Mouse (Mus musculus): ENCODE data around the gene Prdx6b.

The Prdx6b gene

GRCm38 (mm10) chr2:80340537-80340936 is 48.3 kb downstream of the Prdx6b start:
- Histone ChIP-seq H3K27me3 (ENCODE audit: insufficient read depth, low read length) (no peaks in the 10 kb centered on the region), H3K36me3 (ENCODE audit: insufficient read depth, low read length) (peaks cover 87% of the 10 kb centered on the region), H3K4me3 (replicated peaks; ENCODE audit: low read length) (no peak overlapping the region), H3K9me3 (ENCODE audit: low read length) (no peaks in the 10 kb centered on the region), H3K4me1 (replicated peaks; ENCODE audit: low read depth, low read length) (no peaks in the 10 kb centered on the region)
- no peak for TF ChIP-seq POU5F1 (IDR thresholded peaks at IDR 0.05; ENCODE audit: borderline replicate concordance, low read length)
- no peak for TF ChIP-seq NANOG (IDR thresholded peaks at IDR 0.05; ENCODE audit: borderline replicate concordance, low read length)
- TF ChIP-seq CTCF (conservative IDR thresholded peaks at IDR 0.05; ENCODE audit: low read length): no peak
